Mouse (Mus musculus) layer of hippocampus, postnatal 14 days (tissue): Measurements from ENCODE around the gene Capn5. TPM values are rescaled to one million over a fixed set of nuclear protein-coding genes. Genes with fewer than 3 reads are reported as not detected.

Experiments
- DNase-seq, 2 experiments: peaks; one replicate each; pipeline ENCODE4 v3.0.0; 2021 to 2022; ENCODE audit warnings: low spot score in 2 of 2, mixed read lengths in 1 of 2
- total RNA-seq, 2 experiments: library from RNA; stranded (reverse); gene quantifications; 2 replicates each; pipeline ENCODE4 v1.2.3; 2021

Gene Capn5
- total RNA-seq, 2 experiments from 2014 or later: 57.0 to 58.9 TPM

GRCm38 (mm10) chr7:98177071-98177485, 996 bp downstream of the Capn5 start:
- no peak for DNase-seq

DNA sequence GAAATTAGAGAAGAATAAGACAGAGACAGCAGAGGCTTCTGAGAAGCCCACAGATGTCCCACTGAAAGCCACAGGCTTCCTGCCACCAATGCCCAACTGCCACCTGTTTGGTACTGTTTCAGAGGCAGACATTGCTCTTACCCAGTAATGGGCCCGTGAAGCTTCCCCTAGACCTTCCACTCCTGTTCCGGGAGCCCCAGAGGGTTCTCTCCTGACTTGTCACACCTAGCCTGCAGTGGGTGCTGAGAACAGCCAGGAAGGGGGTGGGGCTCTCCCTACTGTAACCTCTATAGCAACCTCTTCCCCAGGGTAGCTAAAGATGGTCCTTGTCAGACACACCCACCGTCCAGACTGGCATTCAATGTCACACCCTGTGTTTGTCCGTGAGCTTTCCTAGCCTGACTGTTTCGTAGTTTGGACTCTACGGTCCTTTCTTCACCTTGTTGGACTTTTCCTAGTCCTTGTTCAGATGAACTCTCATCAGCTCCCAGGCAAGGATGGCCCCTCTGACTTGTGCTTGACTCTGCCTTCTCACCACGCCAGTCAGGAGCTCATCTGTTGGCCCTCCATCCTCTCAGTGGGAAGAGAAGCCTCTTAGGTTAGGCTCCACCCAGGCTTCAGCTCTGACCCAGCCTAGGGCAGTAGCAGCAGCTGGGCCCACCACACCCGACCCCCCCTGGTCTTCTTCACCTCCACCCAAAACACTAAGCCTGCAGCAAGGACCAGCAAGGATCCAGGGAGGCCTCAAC, 1.6 kb downstream of the Capn5 start:
- no peak for DNase-seq

GRCm38 (mm10) chr7:98174883-98175755, 3.0 kb downstream of the Capn5 start:
- DNase-seq: no peak

- DNase-seq: no peak
Measured at GRCm38 (mm10) chr7:98173408-98173807, 4.7 kb downstream of the Capn5 start.

GRCm38 (mm10) chr7:98172661-98173060, 5.4 kb downstream of the Capn5 start:
- DNase-seq: no peak

DNA sequence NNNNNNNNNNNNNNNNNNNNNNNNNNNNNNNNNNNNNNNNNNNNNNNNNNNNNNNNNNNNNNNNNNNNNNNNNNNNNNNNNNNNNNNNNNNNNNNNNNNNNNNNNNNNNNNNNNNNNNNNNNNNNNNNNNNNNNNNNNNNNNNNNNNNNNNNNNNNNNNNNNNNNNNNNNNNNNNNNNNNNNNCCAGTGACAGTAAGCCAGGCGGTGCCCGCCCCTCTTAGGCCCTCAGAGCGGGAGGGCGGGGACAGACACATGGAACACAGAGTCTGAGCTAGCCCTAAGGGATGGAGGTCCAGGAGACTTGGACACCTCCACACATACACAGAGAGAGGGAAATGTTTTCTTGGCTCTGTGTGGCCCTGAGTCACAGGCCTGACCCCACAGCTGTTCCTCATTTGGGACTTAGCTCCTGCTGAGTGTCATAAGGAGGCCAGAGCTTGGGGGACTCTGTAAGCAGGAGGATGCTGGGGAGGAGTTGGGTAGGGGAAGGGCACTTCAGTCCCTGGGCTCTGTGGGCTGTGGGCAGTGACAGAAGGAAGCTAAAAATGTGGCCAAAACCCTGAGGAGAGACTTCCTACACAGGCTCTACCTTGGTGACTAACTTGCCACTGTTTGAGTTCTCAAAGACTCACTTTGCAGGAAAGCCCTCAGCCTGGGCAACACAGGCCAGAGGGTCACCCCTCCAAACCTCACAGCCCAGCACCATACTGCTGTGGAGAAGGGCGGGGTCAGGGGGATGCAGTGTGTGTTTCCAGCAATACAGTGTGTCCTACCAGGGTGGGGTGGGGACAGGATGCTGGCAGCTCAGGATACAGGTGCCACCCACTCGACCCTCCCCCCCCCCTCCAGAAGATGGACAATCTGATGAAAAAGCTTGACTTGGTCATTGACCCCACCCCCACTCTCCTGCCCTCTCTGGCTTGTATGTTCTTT, 6.7 kb downstream of the Capn5 start:
- DNase-seq: no peak

DNA sequence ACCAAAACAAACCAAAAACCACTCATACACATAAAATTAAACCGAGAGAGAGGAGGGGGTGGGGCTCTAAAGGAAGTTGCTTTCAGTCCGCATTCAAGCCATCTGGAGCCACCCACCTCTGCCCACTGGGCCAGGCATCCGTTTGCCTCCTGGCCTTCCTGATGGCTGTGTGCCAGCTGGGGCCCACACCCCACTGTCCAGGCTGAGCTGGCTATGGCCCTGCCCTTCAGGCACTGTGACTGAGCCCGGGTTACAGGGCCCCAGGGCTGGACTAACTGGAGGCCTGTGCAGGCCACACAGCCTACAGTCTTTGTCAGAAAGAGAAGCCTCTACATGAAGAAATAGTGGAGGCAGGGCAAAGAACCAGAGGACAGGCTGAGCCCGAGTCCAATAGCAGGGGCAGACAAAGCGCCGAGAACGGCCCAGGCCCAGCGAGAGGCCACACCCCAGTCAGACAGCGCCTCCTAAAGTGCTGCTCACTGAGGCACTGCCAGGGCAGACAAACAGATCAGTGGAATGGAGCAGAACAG, 13.0 kb downstream of the Capn5 start:
- DNase-seq: no peak

GRCm38 (mm10) chr7:98164382-98164998, 13.6 kb downstream of the Capn5 start:
- DNase-seq: no peak

DNA sequence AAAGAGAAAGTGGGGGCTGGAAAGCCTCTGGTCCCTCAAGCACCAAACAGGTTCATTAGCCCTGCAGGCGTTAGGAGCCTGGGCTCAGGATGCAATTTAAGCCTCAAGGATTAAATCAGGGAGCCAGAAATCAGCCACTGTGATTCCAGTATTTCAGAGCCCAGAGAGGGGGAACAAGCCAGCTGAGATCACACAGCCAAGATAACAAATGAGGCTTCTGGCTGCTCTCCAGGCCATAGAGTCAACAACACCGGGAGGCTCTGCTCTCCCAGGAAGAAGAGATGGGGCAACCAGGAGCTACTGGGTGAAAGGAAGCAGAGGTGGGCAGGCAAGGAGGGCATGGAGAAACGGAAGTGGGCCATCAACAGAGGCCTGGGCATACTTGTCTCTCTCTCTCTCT, 14.4 kb downstream of the Capn5 start:
- DNase-seq: no peak

DNA sequence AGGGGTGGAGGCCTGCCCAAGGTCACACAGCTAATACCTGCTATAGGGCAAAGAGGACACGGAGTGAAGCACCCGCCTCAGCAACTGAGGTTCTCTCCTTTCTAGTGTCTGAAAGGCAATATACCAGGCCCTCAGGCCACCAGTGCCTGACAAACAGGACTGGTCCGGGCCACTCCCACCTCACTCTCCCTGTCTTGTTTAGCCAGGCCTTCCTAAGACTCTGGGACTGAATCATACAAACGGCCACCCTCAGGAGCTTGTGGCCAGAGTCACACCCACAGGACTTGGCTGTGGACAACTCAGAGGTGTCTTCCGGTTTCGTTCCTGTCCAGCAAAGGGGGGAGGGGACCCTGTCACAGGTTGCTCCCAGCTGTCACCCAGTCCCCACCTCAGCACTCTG, 15.8 kb downstream of the Capn5 start:
- no peak for DNase-seq

DNA sequence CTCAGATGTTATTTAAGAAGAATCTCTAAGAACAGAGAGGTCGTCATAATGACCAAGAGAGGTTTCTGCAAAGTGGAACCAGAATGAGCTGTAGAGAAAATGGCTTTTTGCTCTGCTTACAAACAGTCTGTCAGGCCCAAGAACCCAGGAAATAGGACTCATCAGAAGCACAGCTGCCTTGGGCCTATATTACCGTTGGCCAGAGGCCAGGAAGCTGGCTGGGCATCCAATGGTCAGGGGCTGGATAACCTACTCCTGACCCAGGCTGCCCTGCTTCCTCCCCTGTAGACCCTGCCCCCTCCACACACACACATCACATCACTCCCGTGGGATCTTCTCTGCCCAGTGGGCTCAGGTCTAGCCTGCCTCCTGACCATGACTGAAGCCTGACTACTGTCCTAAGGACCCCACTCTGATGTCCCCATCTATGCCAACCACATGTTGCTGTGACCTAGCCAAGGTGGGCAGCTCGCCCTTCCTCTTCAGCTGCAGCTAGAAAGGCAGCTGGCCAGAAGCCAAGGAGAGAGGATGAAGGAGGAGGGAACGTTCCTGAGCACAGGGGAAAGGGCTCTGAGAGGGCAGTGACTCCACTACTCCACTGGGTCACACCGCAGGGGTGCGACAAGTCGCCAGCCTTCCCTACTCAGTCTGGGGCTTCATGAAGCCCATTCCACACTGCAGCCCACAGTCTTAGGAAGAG, 17.9 kb downstream of the Capn5 start:
- no peak for DNase-seq

DNA sequence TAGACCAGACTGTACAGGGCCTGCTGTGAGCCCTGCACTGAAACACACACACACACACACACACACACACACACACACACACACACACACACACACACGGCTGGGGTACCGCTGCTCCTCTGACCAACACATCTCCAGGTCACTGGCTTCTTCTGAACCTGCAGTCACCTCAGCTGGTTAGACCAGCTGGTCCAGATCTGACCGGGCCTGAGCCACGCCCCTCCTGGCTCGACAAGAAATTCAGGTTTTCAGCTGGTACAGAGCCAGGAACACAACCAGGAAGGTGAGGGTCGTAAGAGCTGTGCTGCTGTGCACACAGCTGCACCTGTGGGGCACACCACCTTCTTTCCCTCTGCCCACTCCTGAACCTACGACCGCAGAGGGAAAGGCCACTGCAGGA, 19.6 kb downstream of the Capn5 start:
- no peak for DNase-seq

GRCm38 (mm10) chr7:98157636-98158332, 20.3 kb downstream of the Capn5 start:
- no peak for DNase-seq

- DNase-seq: no peak
Measured at GRCm38 (mm10) chr7:98156280-98156665, 21.8 kb downstream of the Capn5 start.

GRCm38 (mm10) chr7:98155546-98156279, 22.4 kb downstream of the Capn5 start:
- DNase-seq: peak; percentile 58 to 73

DNA sequence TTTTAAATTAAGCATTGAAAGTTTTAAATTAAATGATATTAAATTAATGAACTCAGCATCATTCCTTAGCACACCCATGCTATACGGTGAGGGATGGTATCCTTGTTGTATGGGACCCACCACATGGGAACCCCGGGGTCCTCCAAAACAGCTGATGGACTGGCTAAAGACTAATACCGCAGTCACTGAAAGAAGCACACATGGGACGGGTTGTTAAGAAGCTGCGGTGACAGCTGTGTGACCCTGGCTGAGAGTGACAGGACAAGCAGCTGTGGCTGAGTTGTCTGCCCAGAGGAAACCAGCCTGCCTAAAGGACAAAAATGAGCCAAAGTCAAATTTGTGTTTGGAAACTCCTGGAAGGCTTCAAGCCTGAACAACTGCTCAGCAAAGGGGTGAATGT, 24.2 kb downstream of the Capn5 start:
- no peak for DNase-seq

DNA sequence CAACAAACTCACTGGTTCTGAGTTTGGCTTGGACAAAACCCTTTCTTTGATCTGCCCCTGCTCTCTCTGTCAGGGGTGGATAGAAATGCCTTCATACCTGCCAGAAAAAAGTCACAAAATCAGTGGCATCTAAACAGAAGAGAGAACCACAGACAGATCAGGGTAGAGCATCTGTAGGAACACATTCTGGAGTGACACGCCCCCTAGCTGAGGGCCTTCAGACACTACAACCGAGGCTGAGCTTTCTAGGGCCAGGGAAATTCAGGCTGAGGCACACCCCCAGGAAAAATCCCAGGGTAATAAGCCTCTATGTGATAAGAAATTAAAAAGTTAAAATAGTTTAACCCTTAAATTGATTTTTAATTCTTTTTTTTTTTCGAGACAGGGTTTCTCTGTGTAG, 24.7 kb downstream of the Capn5 start:
- no peak for DNase-seq

- no peak for DNase-seq
Measured at GRCm38 (mm10) chr7:98152400-98152799, 25.7 kb downstream of the Capn5 start.

DNA sequence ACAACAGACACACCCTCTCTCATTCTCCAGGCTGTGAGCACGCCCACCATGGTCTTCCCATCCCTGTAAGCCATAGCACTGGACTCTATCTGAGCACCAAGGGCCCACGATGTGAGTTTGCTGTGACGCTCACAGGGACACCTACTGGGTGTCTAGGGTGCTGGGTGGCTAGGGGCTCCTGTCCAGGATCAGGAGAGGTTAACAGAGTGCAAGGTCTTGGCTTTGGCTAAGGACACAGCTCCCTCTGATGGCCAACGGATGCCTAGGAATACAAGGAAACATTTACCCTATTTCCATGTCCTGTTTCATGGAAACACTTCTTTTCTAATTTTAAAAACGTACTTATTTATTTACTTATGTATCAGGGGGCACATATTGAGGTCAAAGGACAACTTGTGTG, 27.5 kb downstream of the Capn5 start:
- DNase-seq: no peak
